Mouse (Mus musculus): ENCODE data around the gene 7530416G11Rik. TPM values are rescaled to one million over a fixed set of nuclear protein-coding genes. Genes with fewer than 3 reads are reported as not detected.

Gene 7530416G11Rik
- polyA plus RNA-seq, 1 experiment from 2014 or later: not detected

DNA sequence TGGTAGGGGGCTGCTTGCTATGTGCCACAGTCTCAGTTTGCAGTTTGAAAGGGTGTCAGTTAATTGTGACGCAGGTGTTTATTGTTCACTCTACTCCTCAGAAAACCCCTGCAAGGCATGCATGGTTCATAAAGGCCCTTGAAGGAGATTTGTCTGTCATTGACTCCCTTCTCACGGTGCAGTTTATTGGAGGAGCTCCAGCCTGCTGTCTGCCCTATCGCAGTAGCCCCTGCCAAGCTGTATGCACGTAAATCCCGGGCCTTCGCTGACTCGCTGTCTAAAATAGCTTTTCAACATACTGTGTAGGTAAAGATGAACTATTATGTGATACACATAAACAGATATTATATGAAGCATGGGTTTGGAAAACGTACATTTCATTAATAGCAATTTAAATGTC is 45.2 kb downstream of the 7530416G11Rik start:
- WGBS: 44% methylated on average over 8 of the region's 8 CpGs
- Histone ChIP-seq H3K27ac (ENCODE audit: low read depth, low read length) (peak overlapping the region; percentile 64), H3K9me3 (ENCODE audit: control insufficient read depth, low read length) (no peaks in the 10 kb centered on the region), H3K4me2 (no peak overlapping the region), H3K27me3 (ENCODE audit: control insufficient read depth, insufficient read depth, low read length) (peaks cover 56% of the 10 kb centered on the region), H3K4me1 (ENCODE audit: control insufficient read depth, insufficient read depth, low read length) (peaks cover 58% of the 10 kb centered on the region), H3K4me3 (ENCODE audit: low read depth, low read length) (no peak overlapping the region), H3K9ac (ENCODE audit: low read length) (no peak overlapping the region), H3K36me3 (ENCODE audit: control insufficient read depth, insufficient read depth, low read length) (no peaks in the 10 kb centered on the region)
- DNase-seq (ENCODE audit: low spot score, missing footprints) (no peak), ATAC-seq (ENCODE audit: low FRiP score) (no peak)

DNA sequence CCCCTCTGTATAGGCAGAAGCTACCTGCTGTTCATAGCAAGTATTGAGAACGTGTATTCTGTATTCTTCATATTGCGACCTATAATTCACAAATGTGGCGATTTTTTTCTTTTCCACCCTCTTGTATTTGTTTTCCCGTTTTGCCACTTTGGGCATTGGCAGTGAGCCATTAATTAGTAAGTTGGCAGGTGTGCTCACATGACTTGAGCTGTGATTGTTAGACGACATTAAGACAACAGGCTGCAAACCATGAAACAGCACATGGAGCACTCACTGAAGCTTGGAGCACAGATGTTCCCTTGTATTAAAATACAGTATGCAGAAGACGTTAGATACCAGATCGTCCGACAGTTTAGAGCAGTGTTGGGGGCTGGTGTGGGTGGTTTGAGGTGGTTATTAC is 46.1 kb downstream of the 7530416G11Rik start:
- peaks cover 48% of the 10 kb centered on the region for H3K4me1 ChIP-seq (ENCODE audit: control insufficient read depth, insufficient read depth, low read length)
- WGBS: 84% methylated on average over 8 of the region's 8 CpGs

DNA sequence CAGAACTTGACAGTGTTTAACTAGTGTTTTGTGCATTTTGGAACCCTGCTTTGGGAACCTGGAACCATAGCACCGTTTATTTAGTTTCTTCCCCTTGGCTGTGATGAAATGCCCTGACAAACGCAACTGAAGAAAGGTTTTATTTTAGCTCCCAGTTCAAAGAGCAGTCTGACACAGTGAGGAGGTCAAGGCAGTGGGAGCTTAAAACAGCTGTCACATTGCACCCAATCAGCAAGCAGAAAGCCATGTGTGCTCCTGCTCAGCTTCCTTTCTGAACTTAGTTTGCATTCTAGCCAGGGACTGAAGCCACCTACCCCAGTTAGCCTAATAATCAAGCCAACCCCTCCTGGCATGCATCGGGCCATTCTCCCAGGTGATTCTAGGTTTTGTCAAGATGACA is 56.4 kb downstream of the 7530416G11Rik start:
- H3K4me3 ChIP-seq (ENCODE audit: low read depth, low read length): no peak overlapping the region
- DNase-seq (ENCODE audit: low spot score, missing footprints) (no peak), ATAC-seq (ENCODE audit: low FRiP score) (no peak)
- 81% methylated on average over 3 of the region's 3 CpGs for WGBS
- H3K27ac ChIP-seq (ENCODE audit: low read depth, low read length): no peak overlapping the region
- no peak overlapping the region for H3K9ac ChIP-seq (ENCODE audit: low read length)
- H3K36me3 ChIP-seq (ENCODE audit: control insufficient read depth, insufficient read depth, low read length): peaks cover 2% of the 10 kb centered on the region; the same call in 1 of the 2 replicates
- H3K4me2 ChIP-seq: no peak overlapping the region
- H3K9me3 ChIP-seq (ENCODE audit: control insufficient read depth, low read length): no peaks in the 10 kb centered on the region
- no peaks in the 10 kb centered on the region for H3K4me1 ChIP-seq (ENCODE audit: control insufficient read depth, insufficient read depth, low read length)
- no peaks in the 10 kb centered on the region; the same call in 1 of the 2 replicates for H3K27me3 ChIP-seq (ENCODE audit: control insufficient read depth, insufficient read depth, low read length)

More for the DNA sequence above, 46.1 kb downstream of the 7530416G11Rik start:
- Histone ChIP-seq H3K27me3 (ENCODE audit: control insufficient read depth, insufficient read depth, low read length) (peaks cover 59% of the 10 kb centered on the region), H3K9ac (ENCODE audit: low read length) (no peak overlapping the region), H3K4me3 (ENCODE audit: low read depth, low read length) (no peak overlapping the region), H3K4me2 (no peak overlapping the region), H3K36me3 (ENCODE audit: control insufficient read depth, insufficient read depth, low read length) (no peaks in the 10 kb centered on the region), H3K27ac (ENCODE audit: low read depth, low read length) (peak overlapping the region; percentile 64; the same call in 1 of the 2 replicates), H3K9me3 (ENCODE audit: control insufficient read depth, low read length) (no peaks in the 10 kb centered on the region)
- DNase-seq (ENCODE audit: low spot score, missing footprints) (no peak), ATAC-seq (ENCODE audit: low FRiP score) (no peak)

Other genes starting within 250 kb of the 7530416G11Rik start
- gene Atxn10, start 167.0 kb downstream of the 7530416G11Rik start, polyA plus RNA-seq (2014; fragmentation: Nextera tagmentation; extraction: Ambion mirVana): 419 and 438 TPM in 2 replicates
- 38.5 and 44.3 TPM in 2 replicates for gene Wnt7b, start 79.2 kb upstream of the 7530416G11Rik start, polyA plus RNA-seq (2014; fragmentation: Nextera tagmentation; extraction: Ambion mirVana)
- gene Ppara, start 231.8 kb upstream of the 7530416G11Rik start, polyA plus RNA-seq (2014; fragmentation: Nextera tagmentation; extraction: Ambion mirVana): 0.62 and 0.92 TPM in 2 replicates

Data from midbrain, embryonic 11.5 days (tissue).